Mouse (Mus musculus) heart, embryonic 14.5 days (tissue): ENCODE data around the gene Rnf5. TPM values are rescaled to one million over a fixed set of nuclear protein-coding genes. Genes with fewer than 3 reads are reported as not detected.

Experiments used
- ATAC-seq: fragments of 200-750 bp; cut with Nextera tagmentation; 2 replicates; pipeline ENCODE4 v1.8.0; 2017; ENCODE audit warnings: low read depth, moderate TSS enrichment; ENCODE audit not compliant: insufficient number of reproducible peaks, insufficient read depth, low FRiP score
- H3K27ac ChIP-seq, 2 experiments: fragments of 200-500 bp in 1 of 2; fragments of 300-500 bp in 1 of 2; sonication (generic) in 1 of 2; replicated peaks in 1 of 2; 2 replicates each; pipeline ENCODE4 v1.5.1; 2012 to 2014; ENCODE audit warnings: low read depth in 2 of 2, low read length in 2 of 2, control low read depth in 1 of 2, mild to moderate bottlenecking in 1 of 2, mixed read lengths in 1 of 2; ENCODE audit not compliant: control insufficient read depth in 1 of 2, insufficient read depth in 1 of 2
- H3K27me3 ChIP-seq: fragments of 300-500 bp; sonication (generic); 2 replicates; pipeline ENCODE4 v1.6.1; 2014; ENCODE audit warnings: mild to moderate bottlenecking, low read length, control low read depth; ENCODE audit not compliant: control insufficient read depth, insufficient read depth
- H3K36me3 ChIP-seq: fragments of 300-500 bp; sonication (generic); 2 replicates; pipeline ENCODE4 v1.6.1; 2014; ENCODE audit warnings: mild to moderate bottlenecking, control low read depth, low read length, mixed read lengths; ENCODE audit not compliant: control insufficient read depth, insufficient read depth
- H3K4me1 ChIP-seq, 2 experiments: fragments of 200-500 bp in 1 of 2; fragments of 300-500 bp in 1 of 2; sonication (generic) in 1 of 2; 2 replicates each; pipeline ENCODE4 v1.6.1; 2012 to 2014; ENCODE audit warnings: low read length in 2 of 2, control low read depth in 1 of 2, mixed read lengths in 1 of 2; ENCODE audit not compliant: control insufficient read depth in 2 of 2, insufficient read depth in 2 of 2
- H3K4me2 ChIP-seq: fragments of 300-500 bp; sonication (generic); 2 replicates; pipeline ENCODE4 v1.6.1; 2014; ENCODE audit warnings: mild to moderate bottlenecking, low read length
- H3K4me3 ChIP-seq, 2 experiments: fragments of 200-500 bp in 1 of 2; fragments of 300-500 bp in 1 of 2; sonication (generic) in 1 of 2; 2 replicates each; pipeline ENCODE4 v1.5.1; 2012 to 2014; ENCODE audit warnings: low read length in 2 of 2, mild to moderate bottlenecking in 2 of 2, control low read depth in 1 of 2, low read depth in 1 of 2, moderate library complexity in 1 of 2; ENCODE audit not compliant: control insufficient read depth in 1 of 2, insufficient read depth in 1 of 2
- H3K9ac ChIP-seq: fragments of 300-500 bp; sonication (generic); 2 replicates; pipeline ENCODE4 v1.6.1; 2014; ENCODE audit warnings: mild to moderate bottlenecking, low read length
- H3K9me3 ChIP-seq: fragments of 300-500 bp; sonication (generic); 2 replicates; pipeline ENCODE4 v1.6.1; 2016; ENCODE audit warnings: low read length, control low read depth; ENCODE audit not compliant: control insufficient read depth
- WGBS: fragments of 180-500 bp; shearing (Covaris S2); extraction: QIAGEN DNeasy Blood & Tissue Kit; methylation state at CpG from one replicate; pipeline ENCODE4 v1.1.7; 2014; 5-methylcytosine and 5-hydroxymethylcytosine counted together
- polyA plus RNA-seq: library from polyadenylated mRNA; unstranded; fragments of >200 nt; fragmentation: Nextera tagmentation; extraction: Ambion mirVana; gene quantifications from 2 replicates; pipeline ENCODE4 v1.2.1, GENCODE M21; 2014

The Rnf5 gene
- polyA plus RNA-seq, 1 experiment from 2014 or later = 87.0 TPM

GRCm38 (mm10) chr17:34613054-34613645, 9.7 kb upstream of the Rnf5 start:
- Histone ChIP-seq H3K4me2 (no peak overlapping the region), H3K36me3 (peaks cover 63% of the 10 kb centered on the region), H3K27me3 (no peaks in the 10 kb centered on the region), H3K4me1 (peaks cover 0 to 13% of the 10 kb centered on the region in 2 experiments; a peak in 3 of 4 replicates), H3K27ac (no peak overlapping the region), H3K4me3 (no peak overlapping the region), H3K9me3 (no peaks in the 10 kb centered on the region), H3K9ac (no peak overlapping the region)
- 88% methylated on average over 11 of the region's 11 CpGs for WGBS
- no peak for ATAC-seq

GRCm38 (mm10) chr17:34611050-34611449, 7.6 kb upstream of the Rnf5 start:
- Histone ChIP-seq H3K9ac (no peak overlapping the region), H3K27ac (no peak overlapping the region), H3K27me3 (no peaks in the 10 kb centered on the region), H3K36me3 (peaks cover 49% of the 10 kb centered on the region), H3K4me3 (no peak overlapping the region), H3K4me2 (no peak overlapping the region), H3K9me3 (no peaks in the 10 kb centered on the region), H3K4me1 (peaks cover 7 to 29% of the 10 kb centered on the region in 2 experiments)
- 93% methylated on average over 8 of the region's 8 CpGs for WGBS
- ATAC-seq = no peak

GRCm38 (mm10) chr17:34607997-34608396, 4.5 kb upstream of the Rnf5 start:
- no peak overlapping the region for H3K4me2 ChIP-seq
- H3K4me1 ChIP-seq = peaks cover 15 to 39% of the 10 kb centered on the region in 2 experiments
- no peak for ATAC-seq
- H3K9me3 ChIP-seq = no peaks in the 10 kb centered on the region
- no peaks in the 10 kb centered on the region for H3K27me3 ChIP-seq
- no peak overlapping the region for H3K27ac ChIP-seq
- H3K9ac ChIP-seq = no peak overlapping the region
- 77% methylated on average over 7 of the region's 7 CpGs for WGBS
- peaks cover 31% of the 10 kb centered on the region for H3K36me3 ChIP-seq
- no peak overlapping the region for H3K4me3 ChIP-seq

- Histone ChIP-seq H3K27ac (peak overlapping the region; percentile 49 to 87), H3K27me3 (no peaks in the 10 kb centered on the region), H3K9ac (peak overlapping the region; percentile 95), H3K36me3 (peaks cover 21% of the 10 kb centered on the region), H3K4me1 (peaks cover 15 to 45% of the 10 kb centered on the region in 2 experiments), H3K4me2 (peak overlapping the region; percentile 94), H3K4me3 (peak overlapping the region; percentile 82 to 90), H3K9me3 (no peaks in the 10 kb centered on the region)
- ATAC-seq = no peak
- 16% methylated on average over 32 of the region's 32 CpGs for WGBS
Observed at GRCm38 (mm10) chr17:34606186-34607039, 2.9 kb upstream of the Rnf5 start.

GRCm38 (mm10) chr17:34605609-34606008, 2.1 kb upstream of the Rnf5 start:
- ATAC-seq = peak; percentile 41
- H3K27ac ChIP-seq = peak overlapping the region; percentile 84 to 87
- H3K36me3 ChIP-seq = peaks cover 21% of the 10 kb centered on the region
- no peaks in the 10 kb centered on the region for H3K27me3 ChIP-seq
- peak overlapping the region; percentile 82 to 90 for H3K4me3 ChIP-seq
- 0% methylated on average over 24 of the region's 30 CpGs for WGBS
- peak overlapping the region; percentile 94 for H3K4me2 ChIP-seq
- H3K4me1 ChIP-seq = peaks cover 15 to 45% of the 10 kb centered on the region in 2 experiments
- no peaks in the 10 kb centered on the region for H3K9me3 ChIP-seq
- peak overlapping the region; percentile 95 for H3K9ac ChIP-seq

DNA sequence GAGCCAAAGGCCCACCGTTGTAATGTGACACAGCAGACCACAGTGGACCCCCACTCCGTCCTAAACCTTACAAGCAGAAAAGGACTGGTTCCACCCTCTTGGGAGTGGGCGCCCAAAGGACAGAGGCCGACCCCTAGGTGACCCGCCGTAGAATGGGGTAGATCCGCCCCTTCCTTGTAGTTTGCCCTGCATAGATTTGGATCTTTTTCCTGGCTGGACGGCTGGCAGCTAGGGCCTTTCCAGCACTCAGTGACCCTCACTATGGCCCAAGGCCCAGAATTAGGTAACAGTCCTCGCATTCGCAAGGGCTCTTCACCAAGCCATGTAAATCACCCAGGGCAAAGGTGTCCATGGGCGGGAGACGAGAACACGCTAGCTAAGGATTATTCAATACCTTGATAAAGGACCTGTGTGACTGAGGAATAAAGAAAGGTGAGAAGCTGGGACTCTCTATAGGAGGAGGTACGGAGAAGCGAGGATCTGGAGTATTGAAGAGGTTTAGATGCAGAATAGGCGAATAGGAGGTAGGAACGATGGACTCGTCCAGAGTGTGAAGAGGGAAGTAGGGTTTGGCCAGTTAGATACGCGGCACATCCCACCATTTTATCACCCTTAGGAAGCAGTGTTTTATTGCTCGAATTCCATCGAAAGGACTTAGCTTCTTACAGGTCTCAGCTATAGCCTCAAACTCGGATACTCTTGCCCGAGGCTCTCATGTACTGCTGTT, 1.2 kb upstream of the Rnf5 start:
- Histone ChIP-seq H3K36me3 (peaks cover 23% of the 10 kb centered on the region), H3K4me1 (peaks cover 15 to 44% of the 10 kb centered on the region in 2 experiments), H3K27me3 (no peaks in the 10 kb centered on the region), H3K4me3 (peak overlapping the region; percentile 82 to 90), H3K27ac (peak overlapping the region; percentile 84 to 87), H3K9ac (peak overlapping the region; percentile 95), H3K9me3 (no peaks in the 10 kb centered on the region), H3K4me2 (peak overlapping the region; percentile 94)
- whole genome bisulfite sequencing = 17% methylated on average over 24 of the region's 24 CpGs
- no peak for ATAC-seq

- H3K9ac ChIP-seq = peak within 1 kb of the TSS; percentile 95
- peaks cover 17 to 41% of the 10 kb centered on the region in 2 experiments for H3K4me1 ChIP-seq
- H3K27me3 ChIP-seq = no peaks in the 10 kb centered on the region
- under 1% methylated on average over 35 of the region's 35 CpGs for WGBS
- ATAC-seq = peak; percentile 90
- H3K4me2 ChIP-seq = peak within 1 kb of the TSS; percentile 94
- H3K27ac ChIP-seq = peak within 1 kb of the TSS; percentile 87 to 90
- peaks cover 22% of the 10 kb centered on the region for H3K36me3 ChIP-seq
- no peaks in the 10 kb centered on the region for H3K9me3 ChIP-seq
- H3K4me3 ChIP-seq = peak within 1 kb of the TSS; percentile 90 to 96
Observed at GRCm38 (mm10) chr17:34604061-34604508, 595 bp upstream of the Rnf5 start, which contains the start of gene Agpat1. TSS of gene Agpat1 (plus strand) at chr17:34604262.
